25 mouse cellular contexts compared by ENCODE assay signal in genomic region chr9:122325996-122326395, GRCm38 (mm10). TPM values are rescaled to one million over a fixed set of nuclear protein-coding genes. Genes with fewer than 3 reads are reported as not detected.
DNase-seq lines count a peak whose midpoint lies in the region; ATAC-seq and TF ChIP-seq lines count a peak whose summit lies in the region.
"Had no signal": no experiment of that assay in that cellular context is flagged by ENCODE, and none has a peak within 500 bp of the region (broad histone marks: within the 10 kb centered on the region; RNA-seq: fewer than 3 reads in every experiment).

No protein-coding gene starts in this region.

- no peak for TF ChIP-seq POLR2A in lung, adult 2 months (IDR thresholded peaks at IDR 0.05; ENCODE audit: borderline replicate concordance, extremely low read depth, low read depth, low read length)

- no peaks in the 10 kb centered on the region for H3K4me1 ChIP-seq in lung, adult 2 months (ENCODE audit: control insufficient read depth, insufficient read depth, low read length)
- no peaks in the 10 kb centered on the region for H3K4me1 ChIP-seq in stomach, postnatal 0 days (replicated peaks; ENCODE audit: control insufficient read depth, insufficient read depth)
- no peaks in the 10 kb centered on the region for H3K4me1 ChIP-seq in hindbrain, embryonic 13.5 days (replicated peaks)
- H3K4me1 ChIP-seq: embryonic facial prominence, embryonic 13.5 days; embryonic facial prominence, embryonic 15.5 days; forebrain, embryonic 10.5 days; forebrain, embryonic 12.5 days had no signal

- no peak overlapping the region for H3K27ac ChIP-seq in stomach, postnatal 0 days (replicated peaks)
- no peak overlapping the region for H3K27ac ChIP-seq in hindbrain, embryonic 13.5 days
- H3K27ac ChIP-seq: embryonic facial prominence, embryonic 13.5 days; embryonic facial prominence, embryonic 15.5 days; forebrain, embryonic 10.5 days; forebrain, embryonic 12.5 days had no signal

- WGBS in lung, adult 2 months, result 70% methylated on average over 1 of the region's 1 CpGs
- WGBS in stomach, postnatal 0 days, result 88% methylated on average over 1 of the region's 1 CpGs
- 97% methylated on average over 1 of the region's 1 CpGs for WGBS in hindbrain, embryonic 13.5 days

- no peaks in the 10 kb centered on the region for H3K27me3 ChIP-seq in stomach, postnatal 0 days (ENCODE audit: control insufficient read depth, insufficient read depth, low read length)
- H3K27me3 ChIP-seq in hindbrain, embryonic 13.5 days, result no peaks in the 10 kb centered on the region
- H3K27me3 ChIP-seq: embryonic facial prominence, embryonic 13.5 days; embryonic facial prominence, embryonic 15.5 days; forebrain, embryonic 12.5 days had no signal

- H3K36me3 ChIP-seq in stomach, postnatal 0 days (ENCODE audit: control insufficient read depth, insufficient read depth, low read length), result no peaks in the 10 kb centered on the region
- no peaks in the 10 kb centered on the region for H3K36me3 ChIP-seq in hindbrain, embryonic 13.5 days
- H3K36me3 ChIP-seq: embryonic facial prominence, embryonic 13.5 days; embryonic facial prominence, embryonic 15.5 days; forebrain, embryonic 10.5 days; forebrain, embryonic 12.5 days; G1E had no signal

- TF ChIP-seq EP300 in stomach, postnatal 0 days (optimal IDR thresholded peaks at IDR 0.05), result no peak

- no peak overlapping the region for H3K4me2 ChIP-seq in stomach, postnatal 0 days (replicated peaks; ENCODE audit: low read depth)
- H3K4me2 ChIP-seq in hindbrain, embryonic 13.5 days, result no peak overlapping the region
- H3K4me2 ChIP-seq: embryonic facial prominence, embryonic 13.5 days; embryonic facial prominence, embryonic 15.5 days; forebrain, embryonic 12.5 days had no signal

- no peaks in the 10 kb centered on the region for H3K9me3 ChIP-seq in stomach, postnatal 0 days (ENCODE audit: control insufficient read depth, low read length)
- H3K9me3 ChIP-seq in hindbrain, embryonic 13.5 days, result no peaks in the 10 kb centered on the region
- H3K9me3 ChIP-seq: embryonic facial prominence, embryonic 13.5 days; embryonic facial prominence, embryonic 15.5 days; forebrain, embryonic 10.5 days; forebrain, embryonic 12.5 days; G1E had no signal

- DNase-seq in lung, postnatal 36 days, result peak; percentile 50
- DNase-seq in lung, adult 2 months, result no peak
- DNase-seq in NIH3T3 (ENCODE audit: low read depth), result peak; percentile 62
- no peak for DNase-seq in stomach, postnatal 0 days (ENCODE audit: low spot score)
- DNase-seq in gastrocnemius, postnatal 25 days, result no peak
- DNase-seq: adrenal gland, adult 2 months; adrenal gland, postnatal 10 days; adrenal gland, postnatal 25 days; cerebellum, adult 11 months; cerebellum, adult 18-20 months; cerebellum, adult 8-10 months; cerebellum, adult 9-11 months; cerebellum, postnatal 14 days; cerebellum, postnatal 36 days; embryo, embryonic 11 days had no signal

- TF ChIP-seq CTCF in lung, adult 2 months (IDR thresholded peaks at IDR 0.05; ENCODE audit: insufficient read depth, low read length), result no peak
- TF ChIP-seq CTCF in stomach, postnatal 0 days (IDR thresholded peaks at IDR 0.05; ENCODE audit: low read depth), result peak; percentile 25; the same call in 1 of the 2 replicates

- no peak overlapping the region for H3K9ac ChIP-seq in stomach, postnatal 0 days (ENCODE audit: low read length)
- H3K9ac ChIP-seq in hindbrain, embryonic 13.5 days, result no peak overlapping the region
- H3K9ac ChIP-seq: embryonic facial prominence, embryonic 13.5 days; embryonic facial prominence, embryonic 15.5 days; forebrain, embryonic 12.5 days had no signal

- H3K4me3 ChIP-seq in lung, adult 2 months (replicated peaks; ENCODE audit: extremely low read depth, low read depth, low read length), result no peak overlapping the region
- no peak overlapping the region for H3K4me3 ChIP-seq in stomach, postnatal 0 days (ENCODE audit: low read depth, low read length)
- no peak overlapping the region for H3K4me3 ChIP-seq in hindbrain, embryonic 13.5 days
- H3K4me3 ChIP-seq: embryonic facial prominence, embryonic 13.5 days; embryonic facial prominence, embryonic 15.5 days; erythroblast, embryonic 14.5 days; forebrain, embryonic 10.5 days; forebrain, embryonic 12.5 days had no signal

- ATAC-seq in stomach, postnatal 0 days (ENCODE audit: low FRiP score, low TSS enrichment), result no peak
- no peak for ATAC-seq in hindbrain, embryonic 13.5 days (ENCODE audit: low FRiP score)
- ATAC-seq: CD4-positive, CD25-positive, alpha-beta regulatory T cell, adult 4 months; forebrain, embryonic 14.5 days; forebrain, embryonic 16.5 days had no signal

RNA-seq across cellular contexts. Expression of gene Abhd5, which starts 25.4 kb away (rescaled TPM):
- polyA plus RNA-seq in lung, adult 2 months (2012; rRNA removed), result 26.2 and 41.4 TPM in 2 replicates
- 39.4 and 45.1 TPM in 2 replicates for polyA plus RNA-seq in stomach, postnatal 0 days (2015; fragmentation: Nextera tagmentation; extraction: Ambion mirVana)
- polyA plus RNA-seq in hindbrain, embryonic 13.5 days (2015; fragmentation: Nextera tagmentation; extraction: Ambion mirVana), result 21.2 and 21.5 TPM in 2 replicates
- total RNA-seq in gastrocnemius, postnatal 25 days (2021), result 10 to 100 TPM; 31.7 to 43.5 TPM

RNA-seq across cellular contexts. Expression of gene Ano10, which starts 31.8 kb away (rescaled TPM):
- polyA plus RNA-seq in lung, adult 2 months (2012; rRNA removed), result 48.7 and 50.6 TPM in 2 replicates
- polyA plus RNA-seq in stomach, postnatal 0 days (2015; fragmentation: Nextera tagmentation; extraction: Ambion mirVana), result 30.8 and 33.0 TPM in 2 replicates
- 48.7 and 49.7 TPM in 2 replicates for polyA plus RNA-seq in hindbrain, embryonic 13.5 days (2015; fragmentation: Nextera tagmentation; extraction: Ambion mirVana)
- 10 to 100 TPM; 36.6 to 43.5 TPM for total RNA-seq in gastrocnemius, postnatal 25 days (2021)

Comparison
In these comparisons a context has a peak if more than half of its experiments do, and no peak if none do; other contexts are left out.
1. DNase-seq: peak in lung, postnatal 36 days (single experiment) and NIH3T3 (single experiment); none in lung, adult 2 months (single experiment), stomach, postnatal 0 days (single experiment) and gastrocnemius, postnatal 25 days (single experiment).